Mouse (Mus musculus) erythroblast, adult 5-6 weeks (primary cell): ENCODE data around the gene Ccndbp1. TPM values are rescaled to one million over a fixed set of nuclear protein-coding genes. Genes with fewer than 3 reads are reported as not detected.
"Not testable (repeated sequence)": the region's sequence is repeated elsewhere in the genome, so short reads cannot be mapped to it uniquely, and the experiment has no call there.

Experiments
- ATAC-seq: replicated peaks from 2 replicates; pipeline ENCODE4 v1.8.0; 2016; ENCODE audit warnings: moderate number of reproducible peaks, mild to moderate bottlenecking, moderate TSS enrichment, inconsistent platforms; ENCODE audit not compliant: poor library complexity, low FRiP score, severe bottlenecking
- total RNA-seq, 2 experiments: library from RNA; stranded (forward) in 1 of 2; stranded (reverse) in 1 of 2; fragments of 150-400 nt in 1 of 2; fragments of 200-764, 138-1000 nt in 1 of 2; gene quantifications; 2 replicates each; pipeline versions ENCODE4 v1.2.3 to v1.2.4; 2015 to 2017; ENCODE audit warnings: low replicate concordance in 2 of 2

Gene Ccndbp1
- total RNA-seq (2015; ENCODE audit: low replicate concordance) (367 and 375 TPM in 2 replicates), total RNA-seq (2017; ENCODE audit: low replicate concordance) (422 and 452 TPM in 2 replicates)

DNA sequence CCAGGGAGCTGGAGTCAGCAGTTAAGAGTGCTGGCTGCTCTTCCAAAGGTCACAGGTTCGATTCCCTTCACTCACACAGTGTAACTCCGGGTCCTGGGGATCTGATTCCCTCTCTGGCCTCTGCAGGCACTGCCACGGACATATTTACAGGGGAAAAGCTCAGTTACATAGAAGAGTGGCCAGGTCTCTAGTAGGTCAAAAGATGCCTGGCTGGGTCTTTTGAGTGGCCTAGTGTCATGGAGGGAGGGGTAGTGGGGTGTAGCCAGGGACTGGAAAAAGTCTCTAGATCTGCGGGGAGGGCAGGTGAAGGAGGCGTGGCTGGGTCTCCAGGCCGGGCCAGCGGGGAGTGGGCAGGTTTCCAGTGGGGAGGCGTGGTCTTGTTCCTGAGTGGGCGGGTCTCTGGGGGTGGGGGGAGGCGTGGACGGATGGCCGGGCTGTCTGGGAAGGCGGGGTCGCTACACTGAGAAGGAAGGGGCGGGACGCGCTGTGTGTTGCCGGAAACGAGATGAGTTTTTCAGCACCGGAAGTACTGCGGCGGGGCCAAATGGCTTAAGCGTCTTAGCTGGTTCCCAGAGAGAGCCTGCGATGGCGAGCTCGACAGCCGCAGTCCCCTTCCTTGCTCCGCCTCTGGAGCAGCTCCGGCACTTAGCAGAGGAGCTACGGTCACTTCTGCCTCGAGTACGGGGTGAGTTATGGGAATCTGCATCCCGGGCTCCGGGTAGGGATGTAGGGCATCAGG is at the start of gene Ccndbp1:
Gene Ccndbp1 (plus strand): TSS at position 479 of the 739 bp plus-strand sequence.
- peak; percentile 89 for ATAC-seq

DNA sequence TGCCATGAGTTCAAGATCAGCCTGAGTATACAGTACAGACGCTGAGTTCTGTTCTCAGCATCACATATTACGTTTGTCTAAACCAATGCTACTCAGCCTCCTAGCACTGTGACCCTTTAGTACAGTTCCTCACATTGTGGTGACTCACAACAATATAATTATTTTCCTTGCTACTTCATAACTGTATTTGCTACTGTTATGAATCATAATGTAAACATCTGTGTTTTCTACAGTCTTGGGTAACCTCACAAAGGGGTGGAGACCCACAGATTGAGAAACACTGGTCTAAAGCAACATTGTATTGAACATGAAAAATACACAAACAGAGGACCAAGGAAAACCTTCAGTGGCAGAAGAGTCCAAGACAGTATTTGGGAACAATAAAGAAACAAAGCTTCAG is 48.8 kb upstream of the Ccndbp1 start:
- no peak for ATAC-seq

DNA sequence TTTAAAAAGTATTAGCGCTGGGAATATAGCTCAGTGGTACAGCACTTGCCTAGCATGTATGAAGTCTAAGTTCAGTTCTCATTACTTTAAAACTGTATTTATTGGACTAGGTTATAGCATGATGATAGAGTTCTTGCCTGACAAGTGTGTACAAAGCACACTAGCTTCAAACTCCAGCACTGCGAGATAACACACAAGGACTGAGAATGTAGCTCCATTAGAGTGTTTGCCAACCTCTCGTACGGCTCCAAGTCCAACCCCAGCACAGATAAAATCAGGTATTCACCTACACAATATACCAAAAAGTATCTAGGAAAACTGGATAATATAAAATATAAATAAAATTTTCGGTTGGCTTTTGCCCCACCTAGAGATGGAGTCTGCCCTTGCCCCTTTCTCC is 48.4 kb upstream of the Ccndbp1 start:
- no peak for ATAC-seq

DNA sequence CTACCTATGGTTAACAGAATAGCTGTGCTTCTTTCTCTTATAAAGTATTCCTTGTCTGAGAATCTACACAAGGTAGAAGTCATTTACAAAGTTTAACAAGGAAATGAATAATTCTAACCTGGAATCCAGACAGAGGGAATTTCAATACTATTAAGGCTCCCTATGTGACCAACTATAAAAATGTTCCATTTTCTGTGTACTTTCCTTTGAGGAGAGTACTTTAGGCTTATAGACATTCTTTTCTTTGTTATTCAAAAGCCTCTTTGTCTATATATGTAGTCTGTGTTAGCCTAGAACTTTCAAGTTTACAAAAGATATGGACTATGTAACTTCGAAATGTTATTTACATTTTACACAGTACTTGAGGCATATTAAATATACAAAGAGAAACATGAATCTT is 47.9 kb upstream of the Ccndbp1 start:
- ATAC-seq, result no peak

DNA sequence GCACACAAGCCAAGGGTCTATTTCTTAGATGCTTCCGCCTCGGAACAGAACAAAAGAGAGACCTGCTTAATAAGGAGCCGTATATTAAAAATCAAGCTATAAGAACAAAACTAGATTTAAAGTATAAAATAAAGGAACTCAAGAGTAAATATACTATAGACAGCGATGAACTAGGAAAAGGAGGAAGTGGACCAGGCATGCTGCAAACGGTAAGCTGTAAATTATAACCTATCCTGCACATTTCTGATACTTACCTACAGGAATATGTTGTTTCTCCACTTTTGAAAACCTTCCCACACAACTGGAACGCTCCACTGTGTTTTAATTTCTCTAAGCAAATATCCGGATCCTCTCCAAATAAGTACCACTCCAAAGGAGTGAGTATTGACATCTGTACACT is 45.1 kb upstream of the Ccndbp1 start:
- ATAC-seq, result no peak

DNA sequence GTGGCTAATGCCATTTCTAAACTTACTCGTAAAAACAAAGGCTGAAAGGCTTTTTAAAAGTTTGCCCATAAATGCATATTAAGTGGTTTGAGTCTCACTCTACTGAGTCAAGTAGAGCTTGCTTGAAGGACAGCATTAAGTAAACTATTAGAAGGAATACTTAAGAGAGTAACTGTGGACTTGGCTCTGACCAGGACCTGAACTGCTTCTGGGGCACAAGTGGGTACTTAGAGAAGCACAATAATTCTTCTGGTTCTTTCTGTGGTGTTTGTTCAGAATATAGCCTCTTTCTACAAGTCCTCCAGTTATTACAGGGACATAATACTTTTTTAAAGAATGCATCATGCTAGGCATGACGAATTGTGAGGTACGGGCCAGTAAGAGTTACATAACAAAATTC is 42.7 kb upstream of the Ccndbp1 start:
- ATAC-seq, result no peak

DNA sequence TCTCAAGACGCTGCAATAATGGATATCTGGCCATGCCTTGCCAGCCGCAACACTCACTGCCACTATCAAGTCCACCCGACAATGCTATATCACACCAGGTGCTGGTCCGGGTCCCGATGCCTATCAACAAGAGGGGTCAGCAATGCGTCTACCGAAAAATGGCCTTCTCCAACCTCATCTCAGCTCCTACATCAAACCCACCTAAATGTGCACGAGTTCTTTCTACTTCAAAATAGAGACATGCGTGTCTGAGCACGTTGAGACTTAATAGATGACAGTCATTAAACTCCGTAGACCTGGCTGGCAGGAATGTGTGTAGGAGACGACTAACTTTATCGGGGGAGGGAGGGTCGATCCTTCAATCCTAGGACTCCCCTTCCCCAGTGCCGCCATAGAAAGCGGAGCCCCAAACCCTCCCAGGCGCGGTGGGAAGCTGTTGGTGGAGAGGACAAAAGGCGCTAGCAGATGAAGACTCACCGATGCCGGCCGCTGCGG is 38.1 kb upstream of the Ccndbp1 start:
- ATAC-seq, result peak; percentile 62

DNA sequence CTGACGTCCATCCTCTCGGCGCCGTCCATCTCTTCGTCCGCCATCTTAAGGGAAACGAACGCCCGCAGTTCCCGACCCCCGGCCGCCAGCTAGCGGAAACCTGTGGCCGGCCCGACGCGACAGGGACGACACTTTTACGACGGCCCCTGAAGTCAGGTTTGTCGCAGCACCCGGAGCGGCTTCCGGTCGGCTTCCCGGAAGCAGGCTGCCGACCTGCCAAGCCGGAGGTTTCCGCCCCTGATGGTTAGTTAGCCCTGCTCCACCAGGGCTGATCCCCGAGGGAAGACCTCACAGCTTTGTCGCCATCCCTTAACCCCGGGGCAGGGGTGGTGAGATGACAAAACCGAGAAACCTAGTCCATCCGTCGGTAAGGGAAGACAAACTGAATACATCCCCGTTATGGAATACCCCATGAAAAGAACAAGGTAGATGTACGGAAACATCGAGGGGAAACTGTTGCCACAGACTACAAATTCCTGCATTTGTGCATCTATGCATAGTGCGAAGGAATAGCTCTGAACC is 37.6 kb upstream of the Ccndbp1 start, which contains the start of gene Ubr1:
Gene Ubr1 (minus strand): TSS at position 157 of the 522 bp plus-strand sequence.
- ATAC-seq, result peak; percentile 95

DNA sequence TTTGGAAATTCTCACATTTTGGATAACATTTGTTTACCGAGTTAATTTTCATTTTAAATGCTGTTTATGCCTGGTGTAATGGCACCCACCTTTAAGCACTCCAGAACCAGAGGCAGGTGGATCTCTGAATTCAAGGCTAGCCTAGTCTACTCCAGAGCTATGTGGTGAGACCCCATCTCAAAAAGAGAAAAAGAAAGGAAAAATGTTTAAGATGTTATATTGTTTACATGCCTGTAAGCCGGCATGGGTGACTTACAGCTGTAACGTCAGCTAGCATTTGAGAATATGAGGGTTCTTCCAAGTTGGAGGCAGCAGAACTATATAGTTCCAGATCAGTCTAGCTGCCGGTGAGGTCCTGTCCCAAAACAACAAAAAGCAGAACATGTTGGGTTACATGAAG is 36.4 kb upstream of the Ccndbp1 start:
- no peak for ATAC-seq

DNA sequence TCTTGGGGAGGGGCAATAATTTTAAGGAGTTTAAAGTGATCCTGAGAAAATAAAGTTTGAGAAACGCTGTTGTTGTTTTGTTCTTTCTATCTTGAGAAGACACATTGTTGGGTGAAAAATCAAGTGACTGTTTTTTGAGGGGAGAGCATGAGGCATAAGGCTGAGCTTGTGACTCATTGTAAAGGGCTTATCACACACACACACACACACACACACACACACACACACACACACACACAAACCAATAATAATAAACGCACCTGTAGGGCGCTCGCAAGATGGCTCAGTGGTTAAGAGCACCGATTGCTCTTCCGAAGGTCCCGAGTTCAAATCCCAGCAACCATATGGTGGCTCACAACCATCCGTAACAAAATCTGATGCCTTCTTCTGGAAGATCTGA is 35.9 kb upstream of the Ccndbp1 start:
- ATAC-seq, result not testable (repeated sequence)

DNA sequence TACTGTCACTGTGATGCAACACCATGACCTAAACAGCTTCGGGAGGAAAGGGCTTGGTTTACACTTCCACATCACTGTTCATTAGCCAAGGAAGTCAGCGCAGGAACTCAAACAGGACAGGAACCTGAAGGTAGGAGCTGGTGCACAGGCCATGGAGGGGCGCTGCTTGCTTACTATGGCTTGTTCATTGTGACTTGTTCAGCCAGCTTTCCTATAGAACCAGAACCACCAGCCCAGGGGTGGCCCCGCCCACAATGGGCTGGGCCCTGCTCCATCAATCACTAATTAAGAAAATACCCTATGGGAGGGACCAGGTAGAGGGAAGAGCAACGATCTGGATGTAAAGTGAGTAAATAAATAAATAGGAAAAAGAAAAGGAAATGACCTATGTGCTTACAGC is 35.2 kb upstream of the Ccndbp1 start:
- ATAC-seq, result no peak

DNA sequence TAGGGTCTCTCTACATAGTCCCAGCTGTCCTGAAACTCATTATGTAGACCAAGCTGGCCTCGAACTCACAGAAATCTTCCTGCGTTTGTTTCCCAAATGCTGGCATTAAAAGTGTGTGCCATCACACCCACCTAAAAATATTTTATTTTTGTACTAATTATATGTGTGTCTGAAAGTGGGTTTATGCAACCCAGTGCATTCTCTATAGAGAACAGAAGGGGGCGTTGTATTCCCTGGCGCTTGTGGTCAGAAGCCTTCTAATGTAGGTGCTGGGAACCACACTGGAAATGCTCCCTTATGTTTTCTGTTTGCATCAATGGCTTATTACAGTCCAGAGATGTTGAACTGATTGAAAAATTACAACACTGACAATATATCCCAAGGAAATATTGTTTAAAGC is 31.9 kb upstream of the Ccndbp1 start:
- ATAC-seq, result peak; percentile 61

DNA sequence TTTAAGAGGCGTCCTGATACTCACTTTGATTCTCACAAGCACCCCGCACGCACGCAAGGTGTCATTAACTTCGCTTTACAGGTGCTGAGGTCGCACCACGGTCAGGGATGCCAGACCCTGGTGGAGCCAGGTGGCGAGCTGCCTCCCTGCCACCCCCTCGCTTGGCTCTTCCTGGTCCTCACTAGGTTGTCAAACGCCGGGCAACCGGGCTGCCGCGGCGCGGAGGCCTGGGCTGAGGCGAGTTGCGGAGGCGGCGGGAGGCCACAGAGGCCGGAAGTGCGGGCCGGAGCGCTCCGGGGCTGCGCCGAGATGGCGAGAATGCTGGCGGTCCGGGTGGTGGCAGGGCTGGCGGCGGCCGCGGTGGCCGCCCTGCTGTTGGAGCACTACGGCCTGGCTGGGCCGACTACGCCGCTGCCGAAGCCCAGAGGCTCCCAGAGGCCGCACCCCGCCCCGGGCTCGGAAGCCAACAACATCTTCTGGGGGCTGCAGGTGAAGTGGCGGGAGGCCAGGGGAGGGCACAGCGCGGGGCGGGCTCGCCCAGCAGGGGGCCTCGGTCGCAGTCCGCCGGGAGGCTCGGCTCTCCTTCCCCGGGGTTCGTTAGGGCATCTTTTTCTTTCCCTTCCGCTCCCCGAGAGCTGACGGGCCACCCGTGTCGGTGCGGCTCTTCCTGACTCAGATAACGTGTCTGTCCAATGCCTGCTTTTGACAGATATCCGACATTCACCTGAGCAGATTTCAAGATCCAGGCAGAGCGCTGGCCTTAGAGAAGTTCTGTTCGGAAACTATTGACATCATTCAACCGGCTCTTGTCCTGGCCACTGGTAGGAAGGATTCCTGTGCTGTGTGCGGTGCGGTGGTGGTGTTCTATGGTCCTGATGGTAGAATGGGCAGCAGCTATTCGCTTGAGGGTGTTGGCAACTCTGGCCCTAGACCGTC is 30.9 kb upstream of the Ccndbp1 start, which contains the start of gene Tmem62:
Gene Tmem62 (plus strand): TSS at position 28 of the 936 bp plus-strand sequence.
- ATAC-seq, result peak; percentile 82

DNA sequence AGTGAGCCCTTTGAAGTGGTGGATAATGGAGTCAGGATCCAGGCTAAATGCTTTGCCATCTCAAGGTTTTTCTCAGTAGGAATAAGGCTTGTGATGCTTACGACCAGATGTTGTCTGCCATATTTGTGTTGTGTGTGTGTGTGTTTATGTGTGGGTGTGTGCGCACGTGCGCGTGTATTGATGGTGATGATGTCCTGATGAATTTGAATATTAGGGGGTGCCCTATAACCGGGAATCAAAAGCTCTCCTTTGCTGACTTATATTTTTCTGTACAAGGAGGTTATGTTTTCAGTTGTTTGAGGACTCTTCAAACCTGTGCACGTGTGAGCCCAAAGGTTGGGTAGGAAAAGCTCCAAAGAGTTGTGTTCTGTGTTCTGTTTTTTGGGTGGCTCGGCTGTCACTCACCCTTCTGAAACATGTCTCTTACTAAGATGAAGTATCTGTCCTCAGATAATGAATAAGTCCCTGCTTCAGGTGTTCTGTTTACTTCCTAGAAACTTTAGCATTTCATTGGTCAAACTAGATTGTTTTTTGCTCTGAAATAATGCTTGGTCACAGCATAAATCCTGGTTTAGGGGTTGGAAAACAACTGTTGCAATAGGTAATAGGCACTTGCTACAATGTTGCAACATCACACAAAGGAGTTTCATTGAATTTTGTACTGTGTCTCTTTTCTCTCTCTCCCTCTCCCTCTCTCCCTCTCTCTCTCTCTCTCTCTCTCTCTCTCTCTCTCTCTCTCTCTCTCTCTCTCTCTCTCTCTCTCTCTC is 30.1 kb upstream of the Ccndbp1 start:
- no peak for ATAC-seq

DNA sequence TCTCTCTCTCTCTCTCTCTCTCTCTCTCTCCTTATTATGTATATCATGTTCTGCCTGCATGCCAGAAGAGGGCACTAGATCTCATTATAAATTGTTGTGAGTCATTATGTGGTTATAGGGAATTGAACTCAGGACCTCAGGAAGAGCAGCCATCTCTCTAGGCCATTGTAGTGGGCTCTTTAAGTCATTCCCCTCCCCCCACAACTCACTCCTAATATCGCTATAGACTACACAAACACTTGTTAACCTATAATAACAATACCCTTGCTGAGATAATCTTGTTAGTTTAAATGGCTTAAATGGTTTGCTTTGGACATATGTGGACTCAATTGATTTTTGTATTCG is 29.5 kb upstream of the Ccndbp1 start:
- no peak for ATAC-seq

DNA sequence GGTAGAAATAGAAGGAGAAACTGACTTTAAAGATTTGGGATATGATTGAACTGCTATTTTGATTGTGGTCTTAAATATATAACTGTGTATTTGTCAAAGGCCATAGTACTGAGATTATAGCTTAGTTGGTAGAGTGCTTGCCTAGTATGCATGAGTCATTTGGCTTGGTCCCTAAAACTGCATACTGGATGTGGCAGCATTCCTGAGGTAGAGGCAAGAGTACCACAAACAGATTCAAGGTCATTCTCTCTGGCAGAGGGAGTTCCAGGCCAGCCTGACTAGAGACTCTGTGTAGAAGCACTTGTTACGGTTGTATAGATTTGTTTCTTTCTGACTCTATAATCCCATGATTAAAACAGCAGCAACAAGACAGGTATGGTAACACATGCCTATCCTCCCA is 28.4 kb upstream of the Ccndbp1 start:
- no peak for ATAC-seq

DNA sequence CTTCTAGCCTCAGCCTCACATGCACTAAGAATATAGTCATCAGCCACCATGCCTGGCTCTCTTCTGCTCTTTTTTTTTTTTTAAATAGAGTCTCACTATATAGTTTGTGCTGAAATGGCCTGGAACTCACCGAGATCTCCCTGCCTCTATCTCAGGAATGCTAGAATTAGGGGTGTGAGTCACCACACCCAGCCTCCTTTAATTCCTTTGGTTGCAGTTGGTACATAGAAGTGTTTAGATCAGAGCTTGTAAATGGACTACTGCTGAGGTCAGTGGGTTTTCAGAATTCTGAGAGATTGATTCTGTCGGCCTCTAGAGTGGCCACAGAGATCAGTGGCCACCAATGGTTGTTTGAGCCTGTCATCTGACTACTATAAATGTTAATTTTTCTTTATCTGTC is 27.3 kb upstream of the Ccndbp1 start:
- ATAC-seq, result no peak

DNA sequence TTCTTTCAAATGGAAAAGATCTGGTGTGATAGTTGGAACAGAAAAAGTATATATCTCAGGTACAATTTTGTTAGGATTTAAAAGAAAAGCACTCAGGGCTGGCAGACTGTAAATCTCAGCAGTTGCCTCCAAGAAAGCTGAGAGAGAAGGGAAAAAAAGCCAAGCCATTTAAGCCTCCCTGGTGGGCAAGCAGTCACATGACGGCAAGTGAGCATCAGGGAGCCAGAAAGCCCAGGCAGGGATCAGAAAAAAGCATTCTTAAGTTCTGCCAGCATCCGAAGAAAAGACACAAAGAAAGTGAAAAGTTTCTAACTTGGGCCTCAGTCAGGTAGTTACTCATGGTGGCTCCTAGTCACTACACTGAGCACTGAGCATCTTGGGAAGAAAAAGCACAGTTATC is 24.6 kb upstream of the Ccndbp1 start:
- no peak for ATAC-seq

DNA sequence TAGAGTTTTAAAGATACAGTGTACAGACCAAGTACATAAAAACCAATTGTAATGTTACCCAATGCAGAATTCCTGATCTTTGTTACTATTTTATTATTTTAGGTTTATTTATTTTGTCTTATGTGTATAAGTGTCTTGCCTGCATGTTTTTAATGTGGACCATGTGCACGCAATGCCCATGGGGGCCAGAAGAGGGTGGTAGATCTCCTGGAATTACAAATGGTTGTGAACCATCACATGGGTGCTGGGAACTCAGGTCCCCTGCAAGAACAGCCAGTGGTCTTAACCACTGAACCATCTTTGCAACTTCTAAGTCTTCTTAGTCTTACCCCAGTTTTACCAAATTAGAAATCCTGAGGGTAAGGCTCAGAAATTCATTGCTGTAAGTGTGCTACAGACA is 23.0 kb upstream of the Ccndbp1 start:
- peak; percentile 71; the same call in 1 of the 2 replicates for ATAC-seq

DNA sequence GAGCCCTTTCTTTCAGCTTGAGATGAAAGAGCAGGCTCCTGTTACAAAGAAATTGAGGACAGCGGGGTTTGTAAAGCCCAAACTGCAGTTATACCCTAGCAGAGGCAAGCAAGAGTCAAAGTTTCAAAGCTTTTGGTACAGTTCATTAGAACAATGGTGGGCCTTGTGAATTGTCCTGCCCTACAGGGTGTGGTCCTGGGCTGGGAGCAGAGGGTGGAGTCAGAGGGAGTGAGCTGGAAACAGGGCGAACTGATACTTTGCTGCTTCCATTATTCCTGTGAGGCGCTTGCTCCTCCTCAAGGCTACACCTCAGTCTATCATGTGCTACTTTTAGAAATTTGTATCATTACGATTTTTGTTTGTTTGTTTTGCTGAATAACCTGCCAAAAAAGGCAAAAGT is 17.0 kb upstream of the Ccndbp1 start:
- no peak for ATAC-seq
